Mouse (Mus musculus): Measurements from ENCODE around the gene Cd82. TPM values are rescaled to one million over a fixed set of nuclear protein-coding genes. Genes with fewer than 3 reads are reported as not detected.

The Cd82 gene
- polyA plus RNA-seq, 1 experiment: 411 TPM

DNA sequence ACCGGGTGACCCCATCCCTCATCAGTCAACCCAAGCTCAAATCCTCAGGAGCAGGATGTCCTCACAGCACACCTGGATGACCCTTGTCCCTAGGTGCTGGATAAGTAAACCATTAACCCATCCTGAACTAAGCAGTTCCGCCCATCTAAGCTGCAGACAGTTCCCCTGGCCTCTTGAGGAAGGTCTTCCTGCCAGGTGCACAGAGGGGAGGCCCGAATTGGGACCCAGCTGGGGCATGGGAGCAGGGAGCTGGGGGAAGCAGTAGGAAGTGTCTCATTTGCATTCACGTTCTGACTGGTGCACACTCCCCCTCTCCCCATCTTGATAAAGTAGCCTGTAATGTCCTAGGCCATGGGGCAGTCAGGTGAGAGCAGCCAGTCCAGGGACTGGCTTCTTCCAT is 50.8 kb downstream of the Cd82 start:
- H3K4me3 ChIP-seq: no peak overlapping the region
- no peaks in the 10 kb centered on the region for H3K36me3 ChIP-seq (ENCODE audit: control insufficient read depth, insufficient read depth)
- H3ac ChIP-seq (ENCODE audit: control insufficient read depth, insufficient read length): no peak overlapping the region
- H3K27me3 ChIP-seq (ENCODE audit: control insufficient read depth, insufficient read depth, insufficient read length): peaks cover 12% of the 10 kb centered on the region
- no peaks in the 10 kb centered on the region for H3K79me2 ChIP-seq (ENCODE audit: control insufficient read depth, insufficient read depth)
- TF ChIP-seq REST (IDR thresholded peaks at IDR 0.05; ENCODE audit: insufficient read depth, insufficient read length): no peak
- TF ChIP-seq POLR2AphosphoS2 (IDR thresholded peaks at IDR 0.05; ENCODE audit: insufficient read length, low read depth): no peak
- no peak for TF ChIP-seq MYOG (IDR thresholded peaks at IDR 0.05; ENCODE audit: control insufficient read depth in 1 of 3, insufficient read depth in 1 of 3, insufficient read length in 2 of 3, low read depth in 2 of 3)
- no peak for TF ChIP-seq USF1 (IDR thresholded peaks at IDR 0.05; ENCODE audit: low read depth)
- no peak for TF ChIP-seq TCF3 (IDR thresholded peaks at IDR 0.05; ENCODE audit: insufficient read length, low read depth)
- no peak overlapping the region for H3K4me2 ChIP-seq (ENCODE audit: low read depth)

DNA sequence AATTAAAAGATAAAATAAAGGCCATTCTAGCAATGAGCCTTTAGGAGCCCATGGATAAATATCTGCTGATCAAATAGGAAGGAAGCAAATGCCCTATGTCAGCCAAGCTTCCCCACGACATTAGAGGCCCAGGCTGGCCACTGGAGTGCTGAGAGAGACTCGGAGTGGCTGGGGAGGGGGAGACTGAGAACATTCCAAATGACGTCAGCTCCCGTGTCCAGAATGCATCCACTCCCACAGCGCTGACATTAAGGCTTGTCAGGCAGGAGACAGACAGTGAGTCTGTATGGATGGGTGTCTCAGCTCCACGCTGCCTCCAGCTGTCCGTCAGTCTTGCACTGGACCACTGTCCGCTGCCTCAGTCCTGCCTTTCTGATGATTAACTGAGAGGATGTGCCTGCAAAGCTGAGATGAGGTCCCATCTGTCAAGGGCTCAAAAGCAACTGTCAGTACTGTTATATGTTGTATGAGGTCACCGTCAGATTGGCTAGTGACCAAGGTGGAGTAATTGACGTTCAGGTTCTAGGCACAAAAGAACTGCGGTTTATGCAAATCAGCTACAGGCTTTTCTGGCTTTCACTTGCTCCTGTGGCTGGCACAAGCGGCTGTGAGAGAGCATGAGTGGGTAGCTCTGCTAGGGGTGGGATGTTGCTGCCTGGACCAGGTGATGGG is 51.9 kb downstream of the Cd82 start:
- Histone ChIP-seq H3K36me3 (ENCODE audit: control insufficient read depth, insufficient read depth) (no peaks in the 10 kb centered on the region), H3ac (ENCODE audit: control insufficient read depth, insufficient read length) (no peak overlapping the region), H3K79me2 (ENCODE audit: control insufficient read depth, insufficient read depth) (no peaks in the 10 kb centered on the region), H3K4me3 (no peak overlapping the region), H3K4me2 (ENCODE audit: low read depth) (no peak overlapping the region), H3K27me3 (ENCODE audit: control insufficient read depth, insufficient read depth, insufficient read length) (peaks cover 22% of the 10 kb centered on the region)
- TF ChIP-seq TCF12 (IDR thresholded peaks at IDR 0.05; ENCODE audit: insufficient read depth, poor library complexity, severe bottlenecking) (no peak), POLR2AphosphoS2 (IDR thresholded peaks at IDR 0.05; ENCODE audit: insufficient read length, low read depth) (peak; percentile 49)

DNA sequence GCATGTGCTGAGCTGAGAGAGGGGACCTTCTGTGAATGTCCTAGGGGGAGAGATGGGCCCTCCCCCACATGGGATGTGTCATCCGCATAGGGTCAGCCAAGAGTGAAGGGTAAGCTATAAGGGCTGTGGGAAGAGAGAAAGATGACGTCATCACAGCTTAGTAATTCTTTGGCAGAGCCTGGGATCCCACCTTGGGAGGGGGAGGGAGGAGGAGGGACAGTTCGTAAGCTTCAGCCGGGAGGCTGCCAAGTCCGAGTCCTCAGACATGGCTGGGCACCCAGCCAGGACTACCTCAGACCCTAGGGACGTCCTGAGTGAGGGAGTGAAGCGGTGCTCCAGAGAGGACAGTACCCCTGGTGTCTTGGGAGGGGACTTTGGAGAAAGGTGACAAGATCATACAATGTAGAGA is 57.9 kb downstream of the Cd82 start:
- Histone ChIP-seq H3K36me3 (ENCODE audit: control insufficient read depth, insufficient read depth) (no peaks in the 10 kb centered on the region), H3K4me3 (no peak overlapping the region), H3K27me3 (ENCODE audit: control insufficient read depth, insufficient read depth, insufficient read length) (peaks cover 23% of the 10 kb centered on the region), H3K79me2 (ENCODE audit: control insufficient read depth, insufficient read depth) (no peaks in the 10 kb centered on the region), H3K4me2 (ENCODE audit: low read depth) (peak overlapping the region; percentile 10), H3ac (ENCODE audit: control insufficient read depth, insufficient read length) (no peak overlapping the region)
- TF ChIP-seq TCF12 (IDR thresholded peaks at IDR 0.05; ENCODE audit: insufficient read depth, poor library complexity, severe bottlenecking): no peak
- no peak for TF ChIP-seq REST (IDR thresholded peaks at IDR 0.05; ENCODE audit: insufficient read depth, insufficient read length)
- no peak for TF ChIP-seq MYOG (IDR thresholded peaks at IDR 0.05; ENCODE audit: control insufficient read depth in 1 of 3, insufficient read depth in 1 of 3, insufficient read length in 2 of 3, low read depth in 2 of 3)
- TF ChIP-seq USF1 (IDR thresholded peaks at IDR 0.05; ENCODE audit: low read depth): no peak
- TF ChIP-seq POLR2AphosphoS2 (IDR thresholded peaks at IDR 0.05; ENCODE audit: insufficient read length, low read depth): no peak
- TF ChIP-seq TCF3 (IDR thresholded peaks at IDR 0.05; ENCODE audit: insufficient read length, low read depth): no peak
- no peak for TF ChIP-seq SRF (IDR thresholded peaks at IDR 0.05; ENCODE audit: control insufficient read depth, insufficient read length, low read depth)
- no peak for TF ChIP-seq MYOD1 (IDR thresholded peaks at IDR 0.05; ENCODE audit: control insufficient read depth in 1 of 3, insufficient read length in 2 of 3, low read depth in 2 of 3)
- TF ChIP-seq CEBPB (IDR thresholded peaks at IDR 0.05; ENCODE audit: insufficient read depth, poor library complexity, severe bottlenecking): no peak
- TF ChIP-seq POLR2A (IDR thresholded peaks at IDR 0.05; ENCODE audit: insufficient read length, low read depth): no peak
- no peak for TF ChIP-seq MAX (IDR thresholded peaks at IDR 0.05; ENCODE audit: low read depth)
- no peak for TF ChIP-seq E2F4 (IDR thresholded peaks at IDR 0.05; ENCODE audit: insufficient read depth)

DNA sequence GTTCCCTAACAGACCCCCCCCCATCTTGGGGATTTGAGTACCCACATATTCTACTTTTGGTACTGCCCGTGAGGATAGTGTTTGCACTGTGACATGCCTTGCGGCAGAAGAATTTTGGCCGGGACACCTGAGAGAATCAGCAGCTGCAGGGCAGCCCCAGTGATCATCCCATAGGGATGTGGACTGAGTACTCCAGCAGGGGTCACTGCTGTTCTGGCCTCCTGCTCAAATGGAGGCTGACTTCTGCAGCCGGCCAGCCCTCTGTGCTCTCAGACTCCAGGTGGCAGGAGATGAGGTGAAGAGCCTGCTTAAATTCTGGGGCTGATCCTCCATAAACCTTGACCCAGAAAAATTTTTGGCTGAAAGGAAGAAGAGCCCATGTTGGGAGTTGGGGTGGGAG is 58.8 kb downstream of the Cd82 start:
- H3K79me2 ChIP-seq (ENCODE audit: control insufficient read depth, insufficient read depth): no peaks in the 10 kb centered on the region
- no peak overlapping the region for H3K4me3 ChIP-seq
- TF ChIP-seq CEBPB (IDR thresholded peaks at IDR 0.05; ENCODE audit: insufficient read depth, poor library complexity, severe bottlenecking) (no peak), TCF3 (IDR thresholded peaks at IDR 0.05; ENCODE audit: insufficient read length, low read depth) (no peak)
- H3K36me3 ChIP-seq (ENCODE audit: control insufficient read depth, insufficient read depth): no peaks in the 10 kb centered on the region
- peaks cover 30% of the 10 kb centered on the region for H3K27me3 ChIP-seq (ENCODE audit: control insufficient read depth, insufficient read depth, insufficient read length)
- H3K4me2 ChIP-seq (ENCODE audit: low read depth): no peak overlapping the region
- no peak overlapping the region for H3ac ChIP-seq (ENCODE audit: control insufficient read depth, insufficient read length)

DNA sequence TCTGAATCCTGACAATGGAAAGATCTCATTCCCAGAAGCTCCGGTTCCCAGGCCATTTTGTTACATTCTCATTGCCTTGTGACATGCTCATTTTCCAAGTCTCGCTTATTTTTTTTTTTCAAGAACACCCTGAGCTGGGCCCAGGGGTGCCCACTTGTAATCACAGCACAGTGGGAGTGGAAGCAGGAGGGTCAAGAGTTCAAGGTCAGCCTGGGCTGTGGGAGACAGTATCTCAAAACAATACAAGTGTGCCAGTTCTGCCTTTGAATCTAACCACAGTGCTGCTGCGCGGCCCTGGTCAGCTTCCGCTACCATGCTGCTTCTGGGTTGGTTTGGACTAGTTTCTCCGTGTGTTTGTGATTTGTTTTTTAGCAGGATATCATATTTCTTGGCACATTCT is 59.7 kb downstream of the Cd82 start:
- Histone ChIP-seq H3ac (ENCODE audit: control insufficient read depth, insufficient read length) (no peak overlapping the region), H3K79me2 (ENCODE audit: control insufficient read depth, insufficient read depth) (no peaks in the 10 kb centered on the region), H3K27me3 (ENCODE audit: control insufficient read depth, insufficient read depth, insufficient read length) (peaks cover 36% of the 10 kb centered on the region), H3K36me3 (ENCODE audit: control insufficient read depth, insufficient read depth) (no peaks in the 10 kb centered on the region), H3K4me2 (ENCODE audit: low read depth) (no peak overlapping the region), H3K4me3 (no peak overlapping the region)
- TF ChIP-seq MYOG (IDR thresholded peaks at IDR 0.05; ENCODE audit: control insufficient read depth in 1 of 3, insufficient read depth in 1 of 3, insufficient read length in 2 of 3, low read depth in 2 of 3): no peak
- no peak for TF ChIP-seq MAX (IDR thresholded peaks at IDR 0.05; ENCODE audit: low read depth)
- no peak for TF ChIP-seq REST (IDR thresholded peaks at IDR 0.05; ENCODE audit: insufficient read depth, insufficient read length)
- TF ChIP-seq MYOD1 (IDR thresholded peaks at IDR 0.05; ENCODE audit: control insufficient read depth in 1 of 3, insufficient read length in 2 of 3, low read depth in 2 of 3): no peak
- TF ChIP-seq USF1 (IDR thresholded peaks at IDR 0.05; ENCODE audit: low read depth): no peak
- no peak for TF ChIP-seq TCF12 (IDR thresholded peaks at IDR 0.05; ENCODE audit: insufficient read depth, poor library complexity, severe bottlenecking)
- TF ChIP-seq POLR2AphosphoS2 (IDR thresholded peaks at IDR 0.05; ENCODE audit: insufficient read length, low read depth): no peak
- TF ChIP-seq SRF (IDR thresholded peaks at IDR 0.05; ENCODE audit: control insufficient read depth, insufficient read length, low read depth): no peak
- no peak for TF ChIP-seq TCF3 (IDR thresholded peaks at IDR 0.05; ENCODE audit: insufficient read length, low read depth)
- no peak for TF ChIP-seq CEBPB (IDR thresholded peaks at IDR 0.05; ENCODE audit: insufficient read depth, poor library complexity, severe bottlenecking)
- TF ChIP-seq POLR2A (IDR thresholded peaks at IDR 0.05; ENCODE audit: insufficient read length, low read depth): no peak

Data from myocyte (in vitro differentiated cells).